Mouse (Mus musculus): Measurements from ENCODE around the gene Zfp661. TPM values are rescaled to one million over a fixed set of nuclear protein-coding genes. Genes with fewer than 3 reads are reported as not detected.
"Not testable (repeated sequence)": the region's sequence is repeated elsewhere in the genome, so short reads cannot be mapped to it uniquely, and the experiment has no call there.

The Zfp661 gene
- total and polyA plus RNA-seq, 2 experiments = 2.3 to 3.1 TPM

DNA sequence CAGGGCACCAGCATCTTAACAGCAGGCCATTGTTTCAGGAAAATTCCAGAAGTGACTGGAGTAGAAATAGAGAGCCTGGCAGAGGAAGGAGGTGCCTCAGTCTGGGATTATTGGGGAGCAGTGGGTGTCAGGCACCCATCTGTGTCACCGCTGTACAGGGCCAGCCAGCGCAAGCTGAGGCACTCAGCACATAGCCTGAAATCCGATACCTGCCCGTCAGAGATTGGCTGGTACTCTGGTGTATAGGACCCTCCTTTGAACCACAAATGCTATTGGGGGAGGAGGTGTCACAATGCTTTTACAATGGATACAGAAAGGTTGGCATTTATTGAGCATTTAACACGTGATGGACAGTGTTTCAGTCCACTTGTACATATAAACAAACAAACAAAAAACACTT, 22.1 kb upstream of the Zfp661 start:
- Histone ChIP-seq H3K4me1 (ENCODE audit: control insufficient read depth, insufficient read depth, low read length) (no peaks in the 10 kb centered on the region), H3K79me2 (ENCODE audit: control insufficient read depth, insufficient read depth, low read length) (no peaks in the 10 kb centered on the region), H3K9ac (ENCODE audit: low read depth, low read length) (no peak overlapping the region), H3K4me3 (ENCODE audit: insufficient read depth, low read depth, low read length) (no peak overlapping the region), H3K36me3 (ENCODE audit: control insufficient read depth, insufficient read depth, low read length) (peaks cover 8% of the 10 kb centered on the region; the same call in 1 of the 2 replicates), H3K27ac (replicated peaks; ENCODE audit: insufficient read depth, low read depth, low read length) (no peak overlapping the region), H3K27me3 (ENCODE audit: control insufficient read depth, insufficient read depth, low read length) (no peaks in the 10 kb centered on the region)
- TF ChIP-seq POLR2A (IDR thresholded peaks at IDR 0.05; ENCODE audit: extremely low read depth, insufficient read depth, low read length) = no peak
- no peak for TF ChIP-seq CTCF (IDR thresholded peaks at IDR 0.05; ENCODE audit: low read depth, low read length)
- DNase-seq (ENCODE audit: extremely low read depth, low read depth, low spot score) = no peak
- WGBS = 47% methylated on average over 5 of the region's 5 CpGs

DNA sequence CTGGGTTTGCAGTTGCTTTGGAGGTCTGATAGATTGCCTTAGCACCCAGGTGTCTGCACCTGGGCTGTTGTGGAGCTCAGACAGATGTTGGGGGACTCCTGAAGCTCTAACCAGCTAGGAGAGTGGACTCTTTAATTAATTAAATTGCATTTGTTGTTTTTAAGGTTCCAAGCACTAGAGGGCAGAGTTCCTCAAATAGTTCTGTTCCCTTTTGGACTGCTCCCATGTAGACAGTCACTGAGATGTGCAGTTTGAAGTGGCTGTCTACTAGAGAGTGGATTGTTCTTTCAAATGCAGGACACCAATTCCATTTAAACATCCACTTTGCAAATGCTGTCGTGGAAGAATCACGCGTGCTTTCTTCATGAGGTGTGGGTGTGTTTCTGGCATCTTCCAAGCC, 21.3 kb upstream of the Zfp661 start:
- H3K36me3 ChIP-seq (ENCODE audit: control insufficient read depth, insufficient read depth, low read length) = peaks cover 11% of the 10 kb centered on the region; the same call in 1 of the 2 replicates

DNA sequence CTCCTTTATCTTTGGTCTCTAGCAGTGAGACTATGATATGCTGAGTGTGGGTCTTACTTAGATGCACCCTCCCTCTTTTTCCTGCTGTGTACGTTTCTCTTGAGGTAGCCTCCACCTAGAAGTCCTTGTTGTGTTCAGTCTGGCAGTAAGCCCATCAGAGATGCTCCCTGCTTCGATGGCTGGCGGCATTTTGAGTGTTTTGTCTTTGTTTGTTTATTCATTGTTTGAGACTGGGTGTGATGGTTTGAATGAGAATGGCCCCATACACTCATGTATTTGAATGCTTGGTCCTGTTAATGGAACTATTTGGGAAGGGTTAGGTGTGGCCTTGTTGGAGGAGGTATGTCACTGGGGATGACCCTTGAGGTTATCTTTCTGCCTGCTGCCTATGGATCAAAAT, 18.3 kb upstream of the Zfp661 start:
- no peak overlapping the region for H3K27ac ChIP-seq (replicated peaks; ENCODE audit: insufficient read depth, low read depth, low read length)
- no peak overlapping the region for H3K9ac ChIP-seq (ENCODE audit: low read depth, low read length)
- H3K4me1 ChIP-seq (ENCODE audit: control insufficient read depth, insufficient read depth, low read length) = no peaks in the 10 kb centered on the region
- TF ChIP-seq CTCF (IDR thresholded peaks at IDR 0.05; ENCODE audit: low read depth, low read length) (no peak), POLR2A (IDR thresholded peaks at IDR 0.05; ENCODE audit: extremely low read depth, insufficient read depth, low read length) (no peak)
- no peaks in the 10 kb centered on the region for H3K79me2 ChIP-seq (ENCODE audit: control insufficient read depth, insufficient read depth, low read length)
- peaks cover 32% of the 10 kb centered on the region; the same call in 1 of the 2 replicates for H3K36me3 ChIP-seq (ENCODE audit: control insufficient read depth, insufficient read depth, low read length)
- WGBS = 96% methylated on average over 3 of the region's 3 CpGs
- no peaks in the 10 kb centered on the region for H3K27me3 ChIP-seq (ENCODE audit: control insufficient read depth, insufficient read depth, low read length)
- no peak for DNase-seq (ENCODE audit: extremely low read depth, low read depth, low spot score)
- H3K4me3 ChIP-seq (ENCODE audit: insufficient read depth, low read depth, low read length) = no peak overlapping the region

More for the DNA sequence above, 21.3 kb upstream of the Zfp661 start:
- Histone ChIP-seq H3K79me2 (ENCODE audit: control insufficient read depth, insufficient read depth, low read length) (no peaks in the 10 kb centered on the region), H3K4me1 (ENCODE audit: control insufficient read depth, insufficient read depth, low read length) (no peaks in the 10 kb centered on the region), H3K9ac (ENCODE audit: low read depth, low read length) (no peak overlapping the region), H3K27me3 (ENCODE audit: control insufficient read depth, insufficient read depth, low read length) (no peaks in the 10 kb centered on the region), H3K27ac (replicated peaks; ENCODE audit: insufficient read depth, low read depth, low read length) (no peak overlapping the region), H3K4me3 (ENCODE audit: insufficient read depth, low read depth, low read length) (no peak overlapping the region)
- DNase-seq (ENCODE audit: extremely low read depth, low read depth, low spot score) = peak; percentile 44
- 40% methylated on average over 3 of the region's 3 CpGs for WGBS
- TF ChIP-seq POLR2A (IDR thresholded peaks at IDR 0.05; ENCODE audit: extremely low read depth, insufficient read depth, low read length) (no peak), CTCF (IDR thresholded peaks at IDR 0.05; ENCODE audit: low read depth, low read length) (no peak)

DNA sequence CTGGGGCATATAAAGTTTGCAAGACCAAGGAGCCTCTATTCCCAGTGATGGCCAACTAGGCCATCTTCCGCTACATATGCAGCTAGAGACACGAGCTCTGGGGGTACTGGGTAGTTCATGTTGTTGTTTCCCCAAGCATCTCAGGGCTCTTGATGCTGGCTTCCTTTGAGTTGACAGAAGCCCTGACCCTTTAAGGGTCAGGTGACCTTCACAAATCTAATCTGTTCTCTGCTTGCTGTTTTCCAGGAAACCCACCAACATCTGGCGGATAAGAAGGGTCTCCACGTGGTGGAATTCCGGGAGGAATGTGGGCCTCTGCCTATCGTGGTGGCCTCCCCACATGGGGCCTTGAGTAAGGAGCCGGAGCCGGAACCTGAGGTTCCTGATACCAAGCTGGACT, 16.5 kb upstream of the Zfp661 start:
- H3K4me1 ChIP-seq (ENCODE audit: control insufficient read depth, insufficient read depth, low read length); DNase-seq (ENCODE audit: extremely low read depth, low read depth, low spot score); H3K4me3 ChIP-seq (ENCODE audit: insufficient read depth, low read depth, low read length); H3K9ac ChIP-seq (ENCODE audit: low read depth, low read length); H3K27me3 ChIP-seq (ENCODE audit: control insufficient read depth, insufficient read depth, low read length); H3K27ac ChIP-seq (replicated peaks; ENCODE audit: insufficient read depth, low read depth, low read length); H3K79me2 ChIP-seq (ENCODE audit: control insufficient read depth, insufficient read depth, low read length): not testable (repeated sequence)
- WGBS = 87% methylated on average over 6 of the region's 8 CpGs
- H3K36me3 ChIP-seq (ENCODE audit: control insufficient read depth, insufficient read depth, low read length) = peaks cover 42% of the 10 kb centered on the region

DNA sequence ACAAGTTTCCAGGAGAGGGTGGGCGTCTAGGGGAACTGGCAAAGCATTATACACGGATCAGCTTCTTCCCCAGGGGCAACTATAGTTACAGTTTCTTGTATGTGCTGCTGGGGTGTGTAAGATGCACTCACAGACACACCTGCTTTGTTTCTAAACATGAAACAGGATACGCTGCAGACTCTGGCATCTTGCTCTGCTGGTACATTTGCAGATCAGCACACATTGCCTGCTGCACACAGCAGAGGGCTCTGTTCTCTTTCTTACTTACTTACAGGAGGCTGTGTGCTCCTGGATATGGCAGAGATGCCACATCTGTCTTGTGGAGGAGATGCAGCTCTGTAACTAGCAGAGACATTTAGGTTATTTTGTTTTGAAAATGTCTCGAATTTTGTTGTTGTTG, 3.9 kb upstream of the Zfp661 start:
- Histone ChIP-seq H3K27ac (replicated peaks; ENCODE audit: insufficient read depth, low read depth, low read length) (no peak overlapping the region), H3K4me3 (ENCODE audit: insufficient read depth, low read depth, low read length) (no peak overlapping the region), H3K36me3 (ENCODE audit: control insufficient read depth, insufficient read depth, low read length) (peaks cover 17% of the 10 kb centered on the region; the same call in 1 of the 2 replicates), H3K9ac (ENCODE audit: low read depth, low read length) (no peak overlapping the region), H3K79me2 (ENCODE audit: control insufficient read depth, insufficient read depth, low read length) (peaks cover 17% of the 10 kb centered on the region; the same call in 1 of the 2 replicates), H3K4me1 (ENCODE audit: control insufficient read depth, insufficient read depth, low read length) (peaks cover 11% of the 10 kb centered on the region), H3K27me3 (ENCODE audit: control insufficient read depth, insufficient read depth, low read length) (no peaks in the 10 kb centered on the region)
- DNase-seq (ENCODE audit: extremely low read depth, low read depth, low spot score) = no peak
- no peak for TF ChIP-seq CTCF (IDR thresholded peaks at IDR 0.05; ENCODE audit: low read depth, low read length)
- no peak for TF ChIP-seq POLR2A (IDR thresholded peaks at IDR 0.05; ENCODE audit: extremely low read depth, insufficient read depth, low read length)
- 70% methylated on average over 4 of the region's 4 CpGs for WGBS

DNA sequence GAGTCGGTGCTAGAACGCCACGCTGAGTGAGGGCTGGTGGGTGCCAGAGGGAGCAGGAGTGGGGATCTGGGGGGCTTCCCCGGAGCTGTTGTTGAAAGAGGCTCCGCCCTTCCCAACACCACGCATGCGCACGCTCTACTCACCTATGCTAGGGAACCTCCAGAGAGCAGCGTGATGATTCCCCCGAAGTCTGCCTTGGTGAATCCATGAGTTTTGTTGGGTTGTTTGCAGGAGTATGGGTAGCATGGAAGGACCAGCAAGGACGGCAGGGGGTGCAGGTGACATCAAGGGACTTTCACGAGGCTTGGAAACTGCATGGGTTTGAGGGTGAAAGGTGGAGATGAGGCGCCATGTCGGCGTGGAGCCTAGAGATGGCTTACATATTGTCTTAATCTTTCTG, 3.3 kb upstream of the Zfp661 start:
- WGBS = 69% methylated on average over 15 of the region's 15 CpGs
- TF ChIP-seq POLR2A (IDR thresholded peaks at IDR 0.05; ENCODE audit: extremely low read depth, insufficient read depth, low read length) (no peak), CTCF (IDR thresholded peaks at IDR 0.05; ENCODE audit: low read depth, low read length) (no peak)
- H3K27me3 ChIP-seq (ENCODE audit: control insufficient read depth, insufficient read depth, low read length) = no peaks in the 10 kb centered on the region
- peaks cover 11% of the 10 kb centered on the region for H3K4me1 ChIP-seq (ENCODE audit: control insufficient read depth, insufficient read depth, low read length)
- H3K9ac ChIP-seq (ENCODE audit: low read depth, low read length) = no peak overlapping the region
- H3K79me2 ChIP-seq (ENCODE audit: control insufficient read depth, insufficient read depth, low read length) = peaks cover 17% of the 10 kb centered on the region; the same call in 1 of the 2 replicates
- H3K27ac ChIP-seq (replicated peaks; ENCODE audit: insufficient read depth, low read depth, low read length) = no peak overlapping the region
- H3K36me3 ChIP-seq (ENCODE audit: control insufficient read depth, insufficient read depth, low read length) = peaks cover 14% of the 10 kb centered on the region; the same call in 1 of the 2 replicates
- no peak for DNase-seq (ENCODE audit: extremely low read depth, low read depth, low spot score)
- H3K4me3 ChIP-seq (ENCODE audit: insufficient read depth, low read depth, low read length) = peak overlapping the region; percentile 13; the same call in 1 of the 2 replicates

Measured in liver, adult 2 months (tissue).